Mouse (Mus musculus): ENCODE results near the gene Fbxo40.

GRCm38 (mm10) chr16:36988066-36988465 lies 2.2 kb downstream of the Fbxo40 start:
- no peak for TF ChIP-seq CTCF (IDR thresholded peaks at IDR 0.05; ENCODE audit: extremely low read depth, insufficient read depth, insufficient read length, insufficient replicate concordance)
- TF ChIP-seq POLR2A (IDR thresholded peaks at IDR 0.05; ENCODE audit: low read depth, low read length) = no peak

Measured in spleen, adult 2 months (tissue).